Mouse (Mus musculus) heart, embryonic 14.5 days (tissue): ENCODE data around the gene Kalrn. TPM values are rescaled to one million over a fixed set of nuclear protein-coding genes. Genes with fewer than 3 reads are reported as not detected.
A peak's percentile ranks its signal among the peaks of the same experiment; 100 is the strongest.

Source experiments
- ATAC-seq: fragments of 200-750 bp; cut with Nextera tagmentation; 2 replicates; pipeline ENCODE4 v1.8.0; 2017; ENCODE audit warnings: low read depth, moderate TSS enrichment; ENCODE audit not compliant: insufficient number of reproducible peaks, insufficient read depth, low FRiP score
- H3K27ac ChIP-seq, 2 experiments: fragments of 200-500 bp in 1 of 2; fragments of 300-500 bp in 1 of 2; sonication (generic) in 1 of 2; replicated peaks in 1 of 2; 2 replicates each; pipeline ENCODE4 v1.5.1; 2012 to 2014; ENCODE audit warnings: low read depth in 2 of 2, low read length in 2 of 2, control low read depth in 1 of 2, mild to moderate bottlenecking in 1 of 2, mixed read lengths in 1 of 2; ENCODE audit not compliant: control insufficient read depth in 1 of 2, insufficient read depth in 1 of 2
- H3K27me3 ChIP-seq: fragments of 300-500 bp; sonication (generic); 2 replicates; pipeline ENCODE4 v1.6.1; 2014; ENCODE audit warnings: mild to moderate bottlenecking, low read length, control low read depth; ENCODE audit not compliant: control insufficient read depth, insufficient read depth
- H3K36me3 ChIP-seq: fragments of 300-500 bp; sonication (generic); 2 replicates; pipeline ENCODE4 v1.6.1; 2014; ENCODE audit warnings: mild to moderate bottlenecking, control low read depth, low read length, mixed read lengths; ENCODE audit not compliant: control insufficient read depth, insufficient read depth
- H3K4me1 ChIP-seq, 2 experiments: fragments of 200-500 bp in 1 of 2; fragments of 300-500 bp in 1 of 2; sonication (generic) in 1 of 2; 2 replicates each; pipeline ENCODE4 v1.6.1; 2012 to 2014; ENCODE audit warnings: low read length in 2 of 2, control low read depth in 1 of 2, mixed read lengths in 1 of 2; ENCODE audit not compliant: control insufficient read depth in 2 of 2, insufficient read depth in 2 of 2
- H3K4me2 ChIP-seq: fragments of 300-500 bp; sonication (generic); 2 replicates; pipeline ENCODE4 v1.6.1; 2014; ENCODE audit warnings: mild to moderate bottlenecking, low read length
- H3K4me3 ChIP-seq, 2 experiments: fragments of 200-500 bp in 1 of 2; fragments of 300-500 bp in 1 of 2; sonication (generic) in 1 of 2; 2 replicates each; pipeline ENCODE4 v1.5.1; 2012 to 2014; ENCODE audit warnings: low read length in 2 of 2, mild to moderate bottlenecking in 2 of 2, control low read depth in 1 of 2, low read depth in 1 of 2, moderate library complexity in 1 of 2; ENCODE audit not compliant: control insufficient read depth in 1 of 2, insufficient read depth in 1 of 2
- H3K9ac ChIP-seq: fragments of 300-500 bp; sonication (generic); 2 replicates; pipeline ENCODE4 v1.6.1; 2014; ENCODE audit warnings: mild to moderate bottlenecking, low read length
- H3K9me3 ChIP-seq: fragments of 300-500 bp; sonication (generic); 2 replicates; pipeline ENCODE4 v1.6.1; 2016; ENCODE audit warnings: low read length, control low read depth; ENCODE audit not compliant: control insufficient read depth
- WGBS: fragments of 180-500 bp; shearing (Covaris S2); extraction: QIAGEN DNeasy Blood & Tissue Kit; methylation state at CpG from one replicate; pipeline ENCODE4 v1.1.7; 2014; 5-methylcytosine and 5-hydroxymethylcytosine counted together
- polyA plus RNA-seq: library from polyadenylated mRNA; unstranded; fragments of >200 nt; fragmentation: Nextera tagmentation; extraction: Ambion mirVana; gene quantifications from 2 replicates; pipeline ENCODE4 v1.2.1, GENCODE M21; 2014

The Kalrn gene
- polyA plus RNA-seq, 1 experiment from 2014 or later: 33.4 TPM

DNA sequence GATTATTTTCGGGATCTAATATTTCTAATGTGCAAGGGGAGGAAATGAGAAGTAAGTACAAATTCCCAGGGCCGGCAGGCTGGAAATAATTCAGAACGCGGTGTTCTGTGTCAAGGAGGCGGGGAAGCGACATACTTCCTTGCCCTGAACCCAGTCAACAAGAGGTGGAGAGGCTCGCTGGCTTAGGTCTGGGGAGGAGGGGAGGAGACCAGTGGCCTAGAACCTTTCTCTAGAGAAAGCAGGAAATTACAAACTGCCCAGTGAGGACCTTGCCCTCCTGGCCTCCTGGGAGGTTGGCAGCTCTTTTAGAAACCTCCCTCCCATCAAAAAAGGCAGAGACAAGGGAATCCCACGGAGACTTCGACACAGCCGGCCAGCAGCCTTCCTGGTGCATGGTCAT, 225.8 kb downstream of the Kalrn start:
- Histone ChIP-seq H3K9me3 (no peaks in the 10 kb centered on the region), H3K9ac (no peak overlapping the region), H3K4me1 (peaks cover 10 to 36% of the 10 kb centered on the region in 2 experiments), H3K36me3 (no peaks in the 10 kb centered on the region), H3K4me3 (no peak overlapping the region), H3K4me2 (no peak overlapping the region), H3K27me3 (no peaks in the 10 kb centered on the region), H3K27ac (no peak overlapping the region)
- 67% methylated on average over 10 of the region's 10 CpGs for whole genome bisulfite sequencing
- ATAC-seq: no peak

DNA sequence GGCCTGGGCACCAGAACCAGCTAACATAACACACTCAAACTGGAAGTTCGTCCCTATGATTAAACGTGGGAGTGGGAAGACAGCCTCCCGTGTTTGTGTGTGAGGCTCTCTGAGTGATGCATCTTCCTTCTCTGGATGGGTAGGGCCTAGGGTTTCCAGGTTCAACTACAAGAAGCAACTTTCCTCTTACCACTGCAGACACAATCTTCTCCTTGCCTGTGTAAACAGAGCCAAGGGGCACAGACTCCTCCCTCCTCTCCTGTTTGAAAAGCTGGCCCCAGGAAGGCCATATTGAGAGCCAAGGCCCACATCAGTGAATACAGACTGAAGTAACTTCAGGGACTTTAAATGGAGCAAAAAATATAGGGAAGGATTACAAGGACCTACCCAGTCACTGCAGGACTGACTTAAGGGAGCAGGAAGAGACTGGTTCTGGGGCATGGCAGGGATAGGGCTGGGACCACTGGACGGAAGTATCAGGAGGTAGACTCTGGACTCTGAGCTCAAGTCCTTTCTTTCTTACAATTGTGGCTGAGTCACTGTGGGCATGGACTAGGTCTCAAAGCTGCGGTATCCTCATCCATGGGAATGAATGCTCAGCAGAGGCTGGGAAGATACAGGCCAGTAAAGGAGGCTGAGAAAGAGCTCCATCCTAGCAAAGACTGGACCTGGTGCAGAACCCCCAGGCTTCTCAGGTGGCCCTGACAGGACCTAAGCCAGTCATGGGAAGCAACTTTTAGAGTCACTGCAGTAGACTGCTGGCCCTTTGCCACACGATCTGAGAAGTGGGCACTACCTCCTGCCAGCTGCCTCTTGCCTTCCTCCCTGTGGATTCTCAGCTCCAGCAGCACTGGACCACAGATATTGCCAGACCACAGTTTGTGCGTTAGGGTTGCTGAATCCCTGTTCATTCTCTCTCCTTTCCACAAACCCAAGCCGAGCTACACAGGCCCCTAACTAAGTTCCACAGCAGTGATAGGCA, 228.1 kb downstream of the Kalrn start:
- 79% methylated on average over 8 of the region's 8 CpGs for WGBS
- H3K27me3 ChIP-seq: no peaks in the 10 kb centered on the region
- no peak for ATAC-seq
- no peak overlapping the region for H3K4me2 ChIP-seq
- no peaks in the 10 kb centered on the region for H3K9me3 ChIP-seq
- no peak overlapping the region for H3K9ac ChIP-seq
- peaks cover 17 to 38% of the 10 kb centered on the region in 2 experiments for H3K4me1 ChIP-seq
- no peaks in the 10 kb centered on the region for H3K36me3 ChIP-seq
- H3K4me3 ChIP-seq: no peak overlapping the region
- no peak overlapping the region for H3K27ac ChIP-seq

DNA sequence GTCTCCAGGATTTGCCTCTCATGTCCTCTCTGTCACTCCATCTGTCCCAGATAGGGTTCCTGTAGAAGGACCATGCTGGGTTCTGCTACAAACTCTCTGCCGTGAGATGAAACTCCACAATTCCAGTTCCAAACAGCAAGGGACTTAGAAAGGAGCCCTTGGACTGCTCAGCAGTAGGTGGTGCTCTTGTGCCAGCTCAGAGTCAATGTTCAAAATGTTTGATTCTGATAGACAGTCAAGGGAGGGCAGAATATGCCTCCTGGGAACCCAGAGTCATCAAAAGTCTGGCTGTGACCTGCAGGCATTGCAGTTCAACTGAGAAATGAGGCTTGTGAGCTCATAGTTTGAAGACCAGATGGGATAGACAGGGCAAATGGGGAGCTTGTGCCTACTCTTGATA, 229.4 kb downstream of the Kalrn start:
- ATAC-seq: no peak
- Histone ChIP-seq H3K9me3 (no peaks in the 10 kb centered on the region), H3K4me3 (no peak overlapping the region), H3K4me1 (peaks cover 17 to 38% of the 10 kb centered on the region in 2 experiments), H3K4me2 (no peak overlapping the region), H3K27ac (peak overlapping the region in 1 of 2 experiments; percentile 46; a peak in 2 of 4 replicates), H3K36me3 (no peaks in the 10 kb centered on the region), H3K27me3 (no peaks in the 10 kb centered on the region), H3K9ac (no peak overlapping the region)
- WGBS: 42% methylated on average over 1 of the region's 1 CpGs

DNA sequence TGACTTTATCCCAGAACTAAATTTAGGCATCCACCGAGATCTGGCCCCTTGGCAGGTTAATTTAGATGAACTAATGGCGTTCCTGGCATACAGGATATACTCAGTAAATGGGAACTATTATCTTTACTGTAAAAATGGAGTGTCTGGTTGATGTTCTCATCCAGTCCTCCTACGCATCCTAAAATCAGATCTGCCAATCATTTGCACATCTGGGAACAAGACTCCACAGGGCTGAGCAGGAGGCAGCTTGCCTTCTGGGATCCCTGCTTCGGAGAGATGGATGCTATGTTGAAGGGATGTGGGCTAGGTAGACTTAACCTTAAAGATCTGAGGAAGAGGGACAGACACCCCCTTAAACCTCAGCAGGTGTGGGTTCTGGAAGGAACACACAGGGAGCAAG, 230.2 kb downstream of the Kalrn start:
- Histone ChIP-seq H3K27ac (peak overlapping the region in 1 of 2 experiments; percentile 46; a peak in 2 of 4 replicates), H3K9me3 (no peaks in the 10 kb centered on the region)
- 54% methylated on average over 4 of the region's 4 CpGs for WGBS

GRCm38 (mm10) chr16:34342369-34343160, 230.8 kb downstream of the Kalrn start:
- ATAC-seq: peak; percentile 60; the same call in 1 of the 2 replicates
- WGBS: 29% methylated on average over 7 of the region's 7 CpGs
- Histone ChIP-seq H3K9me3 (no peaks in the 10 kb centered on the region), H3K27ac (peak overlapping the region; percentile 49 to 69), H3K36me3 (no peaks in the 10 kb centered on the region), H3K27me3 (no peaks in the 10 kb centered on the region), H3K4me3 (no peak overlapping the region), H3K9ac (0 out of 2 replicates have a peak overlapping the region, but pooled peaks have one; percentile 30), H3K4me2 (no peak overlapping the region), H3K4me1 (peaks cover 14 to 26% of the 10 kb centered on the region in 2 experiments)

More for the DNA sequence above, 230.2 kb downstream of the Kalrn start:
- H3K9ac ChIP-seq: no peak overlapping the region
- no peaks in the 10 kb centered on the region for H3K36me3 ChIP-seq
- H3K4me2 ChIP-seq: no peak overlapping the region
- H3K4me1 ChIP-seq: peaks cover 14 to 32% of the 10 kb centered on the region in 2 experiments
- H3K4me3 ChIP-seq: no peak overlapping the region
- no peaks in the 10 kb centered on the region for H3K27me3 ChIP-seq
- no peak for ATAC-seq

- 31% methylated on average over 4 of the region's 4 CpGs for WGBS
- H3K4me2 ChIP-seq: peak overlapping the region; percentile 27
Measured at GRCm38 (mm10) chr16:34334919-34335318, 238.4 kb downstream of the Kalrn start.

DNA sequence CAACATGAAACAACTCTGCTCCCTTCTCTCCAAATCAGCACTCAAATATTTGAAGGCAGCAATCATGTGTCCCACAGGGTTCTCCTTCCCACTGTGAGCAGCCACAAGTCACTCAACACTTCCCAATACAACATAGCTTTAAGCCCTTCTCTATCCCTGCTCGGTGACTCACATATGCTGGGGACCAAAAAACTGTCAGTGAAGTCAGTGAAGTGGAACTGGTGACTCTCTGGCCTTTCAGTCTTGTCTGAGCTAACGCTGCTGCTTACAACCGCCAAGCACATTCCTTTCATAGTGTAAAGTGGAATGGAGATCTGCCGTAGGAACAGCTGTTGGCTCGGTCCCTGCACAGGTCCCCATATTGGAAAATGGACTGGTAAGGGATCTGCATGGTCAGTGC, 241.7 kb downstream of the Kalrn start:
- ATAC-seq: peak; percentile 81
- WGBS: 13% methylated on average over 5 of the region's 5 CpGs
- Histone ChIP-seq H3K4me2 (peak overlapping the region; percentile 30), H3K36me3 (no peaks in the 10 kb centered on the region), H3K9ac (0 out of 2 replicates have a peak overlapping the region, but pooled peaks have one; percentile 9), H3K9me3 (no peaks in the 10 kb centered on the region), H3K4me3 (no peak overlapping the region), H3K27me3 (no peaks in the 10 kb centered on the region), H3K4me1 (peaks cover 35 to 55% of the 10 kb centered on the region in 2 experiments), H3K27ac (peak overlapping the region; percentile 90 to 91)

More at GRCm38 (mm10) chr16:34334919-34335318, 238.4 kb downstream of the Kalrn start:
- Histone ChIP-seq H3K36me3 (no peaks in the 10 kb centered on the region), H3K4me1 (peaks cover 27 to 44% of the 10 kb centered on the region in 2 experiments), H3K9ac (0 out of 2 replicates have a peak overlapping the region, but pooled peaks have one; percentile 44), H3K4me3 (no peak overlapping the region), H3K9me3 (no peaks in the 10 kb centered on the region), H3K27ac (peak overlapping the region; percentile 75 to 90), H3K27me3 (no peaks in the 10 kb centered on the region)
- ATAC-seq: peak; percentile 48
